Mouse (Mus musculus) C2C12 (cell line): Measurements from ENCODE around the gene Higd2a. TPM values are rescaled to one million over a fixed set of nuclear protein-coding genes. Genes with fewer than 3 reads are reported as not detected.

ENCODE experiments used
- H3K27me3 ChIP-seq: one replicate; pipeline ENCODE4 v1.6.1; 2011; ENCODE audit not compliant: control insufficient read depth, insufficient read depth, insufficient read length
- H3K36me3 ChIP-seq: one replicate; pipeline ENCODE4 v1.6.1; 2011; ENCODE audit not compliant: control insufficient read depth, insufficient read depth
- H3K4me3 ChIP-seq: one replicate; pipeline ENCODE4 v1.5.1; 2011; ENCODE audit warnings: mild to moderate bottlenecking, control low read depth; ENCODE audit not compliant: poor library complexity, insufficient read depth, severe bottlenecking
- H3K79me2 ChIP-seq: one replicate; pipeline ENCODE4 v1.6.1; 2011; ENCODE audit not compliant: control insufficient read depth, insufficient read depth
- H3K79me3 ChIP-seq: one replicate; pipeline ENCODE4 v1.6.1; 2011; ENCODE audit warnings: low read depth, control low read depth
- H3ac ChIP-seq: one replicate; pipeline ENCODE3; 2011; ENCODE audit warnings: low read depth; ENCODE audit not compliant: control insufficient read depth, insufficient read length
- CEBPB ChIP-seq: IDR thresholded peaks from one replicate; pipeline ENCODE4 v1.6.1; 2011; ENCODE audit warnings: low read depth, mild to moderate bottlenecking, control low read depth, moderate library complexity
- CTCF ChIP-seq: IDR thresholded peaks from one replicate; pipeline ENCODE4 v1.5.1; 2011; ENCODE audit not compliant: control insufficient read depth, insufficient read depth, insufficient read length
- FOSL1 ChIP-seq: IDR thresholded peaks from one replicate; pipeline ENCODE4 v1.8.0; 2011; ENCODE audit warnings: mild to moderate bottlenecking, low read length; ENCODE audit not compliant: poor library complexity, insufficient read depth, severe bottlenecking
- MAX ChIP-seq: IDR thresholded peaks from one replicate; pipeline ENCODE4 v1.6.1; 2011; ENCODE audit warnings: mild to moderate bottlenecking, control low read depth
- MYOD1 ChIP-seq: IDR thresholded peaks from one replicate; pipeline ENCODE4 v1.6.1; 2011; ENCODE audit warnings: low read depth; ENCODE audit not compliant: control insufficient read depth, insufficient read length
- MYOG ChIP-seq: IDR thresholded peaks from one replicate; pipeline ENCODE4 v1.6.1; 2011; ENCODE audit not compliant: control insufficient read depth, insufficient read length; ENCODE audit errors: extremely low read depth
- USF1 ChIP-seq: IDR thresholded peaks from one replicate; pipeline ENCODE4 v1.6.1; 2011; ENCODE audit warnings: low read depth, mild to moderate bottlenecking, control low read depth, moderate library complexity
- polyA plus RNA-seq: library from polyadenylated mRNA; unstranded; fragments of >200 nt; fragmentation: generic; extraction: Trizol; gene quantifications from one replicate; pipeline ENCODE4 v1.2.1, GENCODE M21; 2012; ENCODE audit warnings: missing spikeins

Gene Higd2a
- polyA plus RNA-seq, 1 experiment = 144 TPM

DNA sequence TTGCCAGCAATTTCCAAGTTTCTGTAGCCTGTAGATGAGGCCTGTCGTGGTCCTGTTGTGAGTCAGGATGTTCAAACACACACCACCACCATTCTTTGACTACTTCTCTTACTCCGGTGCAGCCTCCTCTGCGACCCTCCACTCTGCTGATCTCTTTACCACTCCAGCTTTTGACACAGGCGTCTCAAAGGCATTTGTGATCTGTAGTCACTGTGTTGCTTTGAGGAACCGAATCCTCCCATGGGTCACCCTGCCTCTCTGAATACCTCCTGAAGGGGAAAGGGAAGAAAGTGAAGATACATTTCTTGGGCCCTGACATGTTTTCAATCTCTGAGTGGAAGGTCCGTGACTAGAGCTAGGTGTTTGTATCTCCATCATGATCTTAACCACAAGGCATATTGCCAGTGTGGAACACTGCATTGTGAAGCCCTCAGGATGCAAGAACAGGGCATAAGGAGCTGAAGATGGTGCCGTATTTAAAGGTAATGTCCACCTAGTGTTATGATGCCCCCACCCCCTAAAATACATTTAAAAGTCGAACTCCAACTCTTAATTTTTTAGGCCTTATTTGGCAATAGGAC, 1.9 kb downstream of the Higd2a start:
- Histone ChIP-seq H3K27me3 (no peaks in the 10 kb centered on the region), H3K79me3 (peaks cover 21% of the 10 kb centered on the region), H3ac (no peak overlapping the region), H3K36me3 (peaks cover 19% of the 10 kb centered on the region), H3K79me2 (peaks cover 64% of the 10 kb centered on the region), H3K4me3 (no peak overlapping the region)
- no peak for TF ChIP-seq CEBPB
- TF ChIP-seq MYOD1 = no peak
- no peak for TF ChIP-seq CTCF
- no peak for TF ChIP-seq MAX
- TF ChIP-seq USF1 = no peak
- TF ChIP-seq FOSL1 = no peak
- TF ChIP-seq MYOG = no peak

DNA sequence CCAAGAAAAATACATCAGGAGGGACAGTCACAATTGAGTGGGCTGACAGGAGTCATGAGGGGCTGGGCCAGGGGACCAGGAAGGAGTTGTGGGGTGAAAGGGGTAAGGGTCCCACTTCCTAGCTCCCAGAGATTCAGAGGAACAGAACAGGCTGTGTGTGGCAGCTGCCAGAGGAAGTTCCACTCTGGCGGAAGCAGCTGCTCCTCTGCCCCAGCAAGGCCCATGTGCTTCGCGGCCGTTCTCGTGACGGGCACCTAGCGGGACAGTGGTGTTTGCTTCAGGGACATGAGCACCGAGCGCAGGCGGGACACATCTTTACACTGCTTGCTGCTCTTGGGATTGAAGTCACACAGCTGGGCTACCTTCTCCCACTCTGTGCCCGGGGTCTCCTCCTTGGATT, 3.6 kb downstream of the Higd2a start:
- Histone ChIP-seq H3K79me2 (peaks cover 46% of the 10 kb centered on the region), H3K4me3 (no peak overlapping the region), H3ac (no peak overlapping the region), H3K79me3 (peaks cover 18% of the 10 kb centered on the region), H3K27me3 (no peaks in the 10 kb centered on the region), H3K36me3 (peaks cover 2% of the 10 kb centered on the region)
- no peak for TF ChIP-seq MYOG
- TF ChIP-seq USF1 = no peak
- no peak for TF ChIP-seq MYOD1
- TF ChIP-seq FOSL1 = no peak

DNA sequence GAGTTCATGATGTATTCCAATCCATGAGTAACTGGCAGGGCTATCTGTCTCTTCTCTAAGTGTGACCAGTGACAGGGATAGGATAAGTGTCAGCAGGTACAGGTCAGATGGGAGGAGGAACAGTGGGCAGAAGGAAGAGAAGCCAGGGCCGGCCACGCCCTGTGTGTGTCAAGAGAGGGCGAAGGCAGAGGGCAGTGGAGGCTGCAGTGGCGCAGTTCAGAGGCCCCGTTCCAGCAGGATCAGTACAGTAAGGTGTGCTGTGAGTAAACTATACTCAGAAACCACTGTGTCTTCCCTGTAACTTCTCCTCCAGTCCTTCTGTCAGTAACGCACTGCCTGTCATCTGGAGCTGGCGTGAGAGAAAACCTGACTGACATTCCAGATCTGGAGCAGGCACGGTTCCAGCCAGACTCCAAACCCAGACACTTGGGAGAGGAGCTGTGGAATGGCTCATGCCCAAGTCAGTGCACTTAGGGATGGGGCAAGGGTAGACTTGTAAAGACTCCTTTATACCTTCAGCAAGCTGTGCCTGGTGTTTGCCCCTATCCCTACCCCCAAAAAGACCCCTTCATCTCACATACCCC, 6.2 kb downstream of the Higd2a start:
- TF ChIP-seq USF1 (no peak), CTCF (no peak), MYOG (no peak), CEBPB (no peak), MAX (no peak), FOSL1 (no peak), MYOD1 (no peak)
- Histone ChIP-seq H3K27me3 (no peaks in the 10 kb centered on the region), H3K79me3 (no peaks in the 10 kb centered on the region), H3ac (no peak overlapping the region), H3K79me2 (peaks cover 22% of the 10 kb centered on the region), H3K36me3 (no peaks in the 10 kb centered on the region), H3K4me3 (no peak overlapping the region)

DNA sequence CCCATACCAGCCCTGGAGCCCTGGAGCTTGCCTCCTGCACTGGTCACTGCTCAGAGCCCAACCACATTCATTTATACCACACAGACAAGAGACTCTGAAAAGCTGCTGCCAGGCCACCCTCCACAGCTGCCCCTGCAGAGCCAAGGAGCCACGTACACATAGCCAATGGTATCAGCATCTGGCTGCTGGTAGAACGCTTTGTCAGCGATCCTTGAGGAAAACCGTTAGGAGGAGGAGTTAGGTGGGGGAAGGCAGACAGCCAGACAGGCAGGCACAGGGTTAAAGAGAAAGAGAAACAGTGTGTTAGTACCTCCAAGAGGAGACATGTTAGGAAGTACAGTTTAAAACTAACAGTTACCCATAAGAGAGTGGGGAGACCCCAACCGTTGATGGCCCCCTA, 6.9 kb downstream of the Higd2a start:
- Histone ChIP-seq H3K4me3 (no peak overlapping the region), H3ac (no peak overlapping the region), H3K36me3 (no peaks in the 10 kb centered on the region), H3K79me2 (peaks cover 15% of the 10 kb centered on the region), H3K79me3 (no peaks in the 10 kb centered on the region), H3K27me3 (no peaks in the 10 kb centered on the region)
- TF ChIP-seq CEBPB (no peak), MYOD1 (no peak), FOSL1 (no peak), MAX (no peak), MYOG (no peak), USF1 (no peak), CTCF (no peak)

DNA sequence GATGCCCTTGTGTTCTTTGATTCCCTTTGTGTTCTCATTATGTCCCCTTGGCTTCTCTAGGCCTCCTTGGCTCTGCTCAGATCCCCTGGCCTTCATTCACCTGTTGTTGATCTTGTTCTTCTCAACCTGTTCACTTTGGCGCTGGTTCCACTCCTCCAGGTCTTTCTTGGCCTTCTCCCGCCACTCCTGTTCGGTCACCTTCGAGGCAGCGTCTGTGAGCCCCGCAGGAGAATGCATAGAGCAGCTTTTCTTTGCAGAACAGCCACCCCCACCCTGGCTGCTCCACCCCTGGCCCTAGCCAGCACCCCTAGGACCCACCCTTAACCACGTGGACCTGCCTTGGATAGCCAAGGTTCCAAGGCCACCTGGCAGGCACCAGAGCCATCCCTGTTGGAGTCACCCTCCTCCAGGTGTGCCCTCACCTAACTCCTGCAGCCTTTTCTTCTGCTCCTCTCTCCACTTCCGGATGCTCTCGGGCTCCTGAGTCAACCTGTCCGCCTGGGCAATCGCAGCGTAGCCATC, 8.7 kb downstream of the Higd2a start:
- H3ac ChIP-seq = no peak overlapping the region
- H3K79me3 ChIP-seq = no peaks in the 10 kb centered on the region
- H3K79me2 ChIP-seq = no peaks in the 10 kb centered on the region
- no peak overlapping the region for H3K4me3 ChIP-seq
- TF ChIP-seq USF1 (no peak), MYOD1 (no peak), CEBPB (no peak), FOSL1 (no peak), MAX (no peak), MYOG (no peak), CTCF (no peak)
- no peaks in the 10 kb centered on the region for H3K36me3 ChIP-seq
- no peaks in the 10 kb centered on the region for H3K27me3 ChIP-seq

DNA sequence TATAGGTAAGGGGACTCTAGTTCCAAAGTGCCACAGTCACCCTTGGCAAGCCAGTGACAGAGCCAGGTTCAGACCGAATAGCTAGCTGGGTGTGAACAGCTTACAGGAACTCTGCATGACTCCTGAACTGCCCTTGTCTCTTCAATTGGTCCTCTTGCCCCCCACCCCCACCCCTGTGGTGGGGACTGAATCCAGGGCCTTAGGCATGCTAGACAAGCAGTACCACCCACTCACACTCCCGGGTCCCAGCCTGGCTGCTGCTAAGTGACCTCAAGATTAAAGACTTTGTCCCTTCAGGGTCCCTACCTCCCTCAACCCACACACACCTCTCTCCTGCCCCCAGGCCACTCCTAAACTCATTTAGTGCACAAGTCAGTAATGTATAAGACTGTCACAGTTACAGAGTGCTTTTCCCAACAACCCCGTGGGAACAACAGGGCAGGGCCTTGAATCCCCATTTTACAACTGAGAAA, 12.7 kb downstream of the Higd2a start:
- Histone ChIP-seq H3K79me2 (no peaks in the 10 kb centered on the region), H3K27me3 (no peaks in the 10 kb centered on the region), H3K79me3 (no peaks in the 10 kb centered on the region), H3K4me3 (no peak overlapping the region), H3K36me3 (no peaks in the 10 kb centered on the region), H3ac (no peak overlapping the region)
- TF ChIP-seq CTCF = no peak
- TF ChIP-seq FOSL1 = no peak
- no peak for TF ChIP-seq MYOG
- TF ChIP-seq MAX = no peak
- TF ChIP-seq MYOD1 = no peak
- no peak for TF ChIP-seq CEBPB
- TF ChIP-seq USF1 = no peak
